Mouse (Mus musculus): ENCODE measurements at regions not wholly inside any gene's neighbourhood (a gene's known extent, or its start where the extent isn't known, plus 50 kb on each side); places are given as distances from the start of the nearest gene placed in this dataset.

DNA sequence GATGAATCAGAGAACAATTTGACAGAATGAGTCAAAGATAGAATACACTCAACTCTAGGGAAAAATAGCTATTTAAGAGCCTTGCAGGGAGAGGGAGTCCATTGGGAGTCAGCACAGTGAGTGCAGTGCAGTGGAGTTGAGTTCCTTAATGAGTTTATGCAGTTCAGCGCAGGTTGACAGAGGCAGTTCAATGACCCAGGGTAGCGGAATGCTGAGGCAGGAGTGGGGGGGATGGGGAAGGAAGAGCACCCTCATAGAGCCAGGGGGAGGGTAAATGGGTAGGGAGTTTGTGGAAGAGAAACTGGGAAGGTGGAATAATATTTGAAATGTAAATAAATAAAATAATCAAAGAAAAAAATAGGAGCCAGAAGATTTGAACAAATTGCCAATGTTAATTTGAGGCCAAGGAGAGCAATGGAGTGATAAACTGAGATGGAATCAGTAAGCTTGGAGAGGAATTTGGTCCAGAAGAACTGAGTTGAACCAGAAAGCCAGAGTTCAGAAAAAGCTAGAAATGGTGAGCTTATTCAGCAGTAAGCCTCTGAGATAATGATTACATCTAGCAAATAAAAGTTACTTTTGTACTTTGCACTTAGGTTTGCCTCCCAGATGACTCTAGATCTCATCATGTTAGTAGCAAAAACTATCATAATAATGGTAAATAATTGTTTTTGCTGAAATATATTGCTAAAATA, 209.6 kb upstream of the Nrg3 start:
- Histone ChIP-seq H3K27ac (no peak overlapping the region), H3K4me3 (no peak overlapping the region)
- no peak for TF ChIP-seq CTCF (conservative IDR thresholded peaks at IDR 0.05)
- DNase-seq (ENCODE audit: low spot score in 2 of 2) = no peak

DNA sequence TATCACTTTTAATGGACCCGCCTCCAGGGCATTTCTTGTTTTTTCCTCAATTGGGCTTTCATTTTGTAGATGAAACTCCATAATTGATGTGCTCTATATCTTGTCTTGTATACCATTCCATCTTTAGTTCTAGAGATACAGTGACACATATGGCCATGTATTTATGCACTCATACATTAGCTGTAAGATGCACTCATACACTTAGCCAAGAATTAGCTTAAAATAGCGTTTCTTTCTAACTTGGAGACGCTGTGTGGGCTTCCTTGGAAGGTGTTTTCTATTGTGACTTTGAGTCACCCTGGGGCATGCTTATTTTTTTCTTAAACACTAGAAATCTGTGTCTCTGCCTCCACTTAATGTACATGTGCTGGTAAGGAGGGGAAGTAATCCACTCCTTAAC, 205.3 kb upstream of the Nrg3 start:
- Histone ChIP-seq H3K27ac (no peak overlapping the region), H3K4me3 (no peak overlapping the region)
- DNase-seq (ENCODE audit: low spot score in 2 of 2) = no peak
- TF ChIP-seq CTCF (conservative IDR thresholded peaks at IDR 0.05) = no peak

DNA sequence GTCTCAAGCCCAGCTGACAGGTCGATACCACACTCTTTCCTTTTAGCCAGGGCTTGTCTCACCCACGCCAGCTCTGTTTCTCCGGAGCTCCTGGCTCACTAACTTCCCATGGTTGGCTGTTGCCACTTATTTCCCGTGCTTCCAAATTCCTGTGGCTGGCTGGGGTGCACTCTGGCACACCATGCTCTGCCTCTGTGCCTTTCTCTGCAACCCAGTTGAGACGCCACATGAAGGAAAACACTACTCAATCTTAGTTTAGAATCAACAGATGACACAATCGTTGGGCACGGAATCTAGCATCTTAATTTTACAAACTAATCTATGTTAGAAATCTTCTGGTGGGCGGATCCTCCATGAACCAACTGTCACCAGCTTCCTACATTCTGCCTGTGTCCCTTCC, 204.7 kb upstream of the Nrg3 start:
- TF ChIP-seq CTCF (conservative IDR thresholded peaks at IDR 0.05) = no peak
- Histone ChIP-seq H3K27ac (no peak overlapping the region), H3K4me3 (no peak overlapping the region)
- DNase-seq (ENCODE audit: low spot score in 2 of 2) = peak in 1 of 2 experiments; percentile 23

DNA sequence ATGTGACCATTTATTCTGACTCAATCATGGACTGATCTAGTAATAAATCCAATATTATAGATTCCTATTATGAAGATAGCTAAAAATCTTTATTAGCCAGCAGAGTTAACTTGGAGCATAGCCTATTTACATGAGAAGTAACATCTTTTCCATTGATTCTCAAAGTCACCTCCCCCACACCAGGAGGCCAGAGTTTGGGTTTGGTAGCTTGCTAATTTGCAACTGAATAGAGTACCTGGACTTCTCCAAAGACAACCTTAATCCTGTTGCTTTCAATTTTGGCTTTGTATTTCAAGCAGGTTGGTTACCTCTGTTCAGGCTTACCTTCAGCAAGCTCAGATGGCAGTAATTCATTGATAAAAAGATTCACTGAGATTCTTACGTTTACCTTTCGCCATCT, 165.9 kb upstream of the Nrg3 start:
- no peak for DNase-seq (ENCODE audit: low spot score in 2 of 2)
- no peak overlapping the region for H3K27ac ChIP-seq
- no peak overlapping the region for H3K4me3 ChIP-seq
- no peak for TF ChIP-seq CTCF (conservative IDR thresholded peaks at IDR 0.05)

Data from layer of hippocampus, adult 2 months (tissue).